Mouse (Mus musculus): ENCODE measurements around the gene Colca2. TPM values are rescaled to one million over a fixed set of nuclear protein-coding genes. Genes with fewer than 3 reads are reported as not detected.

Gene Colca2
- total and polyA plus RNA-seq, 3 experiments: 0.11 TPM; not detected in 2

DNA sequence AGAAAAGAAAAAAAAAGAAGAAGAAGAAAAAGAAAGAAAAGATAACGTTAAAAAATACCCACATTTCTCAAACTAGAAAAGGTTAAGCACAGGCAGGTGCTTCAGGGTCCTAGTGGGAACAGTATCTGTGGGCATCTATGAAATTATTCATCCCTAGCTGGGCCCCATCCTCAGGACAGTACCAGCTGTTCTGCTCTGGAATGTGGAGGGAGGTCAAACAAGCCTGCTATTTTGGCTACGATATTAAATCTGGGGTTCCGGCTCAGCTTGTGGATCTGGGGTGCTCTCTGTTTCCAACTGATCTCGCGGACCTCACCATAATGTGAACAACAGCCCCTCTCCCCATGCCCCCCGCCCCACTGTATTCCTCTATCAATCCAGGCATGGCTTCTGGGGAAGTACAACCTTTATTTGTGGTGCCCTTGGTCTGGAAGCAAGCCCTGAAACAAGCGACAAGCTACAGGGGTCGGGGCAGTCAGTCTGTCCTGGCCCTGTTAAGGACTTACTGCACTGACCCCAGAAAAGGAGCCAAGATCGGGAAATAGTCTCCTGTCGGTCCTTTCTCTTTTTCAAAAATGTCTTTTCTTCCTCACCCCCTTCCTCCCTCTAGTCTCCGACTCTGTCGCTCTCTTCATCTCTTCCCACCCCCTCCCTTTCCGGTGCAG is 403 bp downstream of the Colca2 start:
- Histone ChIP-seq H3K9me3 (replicated peaks) (no peaks in the 10 kb centered on the region), H3K4me1 (ENCODE audit: insufficient read depth, low read depth, low read length) (peaks cover 2% of the 10 kb centered on the region), H3K36me3 (replicated peaks) (no peaks in the 10 kb centered on the region), H3K4me3 (ENCODE audit: low read depth, low read length) (no peak overlapping the region), H3K27me3 (ENCODE audit: insufficient read depth, low read length) (peaks cover 50% of the 10 kb centered on the region)
- TF ChIP-seq TAL1 (conservative IDR thresholded peaks at IDR 0.05; ENCODE audit: low read depth, low read length) (no peak), POLR2AphosphoS5 (IDR thresholded peaks at IDR 0.05; ENCODE audit: insufficient replicate concordance, low read depth, low read length) (no peak), CTCF (IDR thresholded peaks at IDR 0.05; ENCODE audit: low read depth, low read length) (no peak), GATA2 (IDR thresholded peaks at IDR 0.05; ENCODE audit: borderline replicate concordance, low read depth, low read length) (no peak), GATA1 (IDR thresholded peaks at IDR 0.05; ENCODE audit: borderline replicate concordance, low read length) (no peak)
- ATAC-seq (ENCODE audit: extremely low read depth, insufficient number of reproducible peaks, low FRiP score, poor library complexity, severe bottlenecking) (no peak), DNase-seq (ENCODE audit: low spot score) (no peak)

- Histone ChIP-seq H3K9me3 (replicated peaks) (no peaks in the 10 kb centered on the region), H3K4me1 (ENCODE audit: insufficient read depth, low read depth, low read length) (peaks cover 2% of the 10 kb centered on the region), H3K4me3 (ENCODE audit: low read depth, low read length) (no peak overlapping the region), H3K36me3 (replicated peaks) (no peaks in the 10 kb centered on the region), H3K27me3 (ENCODE audit: insufficient read depth, low read length) (peaks cover 42% of the 10 kb centered on the region)
- DNase-seq (ENCODE audit: low spot score): no peak
- ATAC-seq (ENCODE audit: extremely low read depth, insufficient number of reproducible peaks, low FRiP score, poor library complexity, severe bottlenecking): no peak
- TF ChIP-seq CTCF (IDR thresholded peaks at IDR 0.05; ENCODE audit: low read depth, low read length) (no peak), POLR2AphosphoS5 (IDR thresholded peaks at IDR 0.05; ENCODE audit: insufficient replicate concordance, low read depth, low read length) (no peak), GATA1 (IDR thresholded peaks at IDR 0.05; ENCODE audit: borderline replicate concordance, low read length) (no peak), GATA2 (IDR thresholded peaks at IDR 0.05; ENCODE audit: borderline replicate concordance, low read depth, low read length) (no peak), TAL1 (conservative IDR thresholded peaks at IDR 0.05; ENCODE audit: low read depth, low read length) (no peak)
Measured at GRCm38 (mm10) chr9:51274678-51275077, 3.7 kb downstream of the Colca2 start.

DNA sequence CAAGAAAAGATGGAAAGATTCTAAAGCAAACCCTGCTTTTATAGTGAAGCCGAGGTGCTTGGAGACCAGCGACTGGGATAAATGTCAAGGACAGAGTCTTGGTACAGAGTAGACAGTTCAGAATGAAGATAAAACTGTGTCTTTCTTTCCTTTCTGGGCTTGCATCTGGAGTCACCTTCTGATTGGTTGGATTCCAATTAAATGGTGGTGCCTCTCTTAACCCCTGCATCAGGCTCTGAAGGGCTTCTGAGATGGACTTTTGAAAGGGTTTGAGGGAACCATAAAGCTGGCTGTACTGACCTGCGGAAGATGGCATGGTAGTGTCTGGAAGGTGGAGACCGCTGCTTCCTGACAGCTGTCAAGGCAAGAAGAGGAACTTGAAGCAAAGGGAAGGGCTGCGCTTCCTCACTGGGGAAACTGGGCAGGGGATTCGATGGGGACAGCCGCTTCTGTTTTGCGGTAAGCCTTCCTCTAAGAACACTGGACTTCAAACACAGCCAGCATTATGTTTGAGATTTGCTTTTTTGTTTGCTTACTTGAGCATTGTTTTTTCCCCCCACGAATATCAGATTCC is 4.7 kb downstream of the Colca2 start:
- no peak overlapping the region for H3K4me3 ChIP-seq (ENCODE audit: low read depth, low read length)
- ATAC-seq (ENCODE audit: extremely low read depth, insufficient number of reproducible peaks, low FRiP score, poor library complexity, severe bottlenecking) (no peak; the same call in 1 of the 2 replicates), DNase-seq (ENCODE audit: low spot score) (no peak)
- no peaks in the 10 kb centered on the region for H3K9me3 ChIP-seq (replicated peaks)
- H3K27me3 ChIP-seq (ENCODE audit: insufficient read depth, low read length): peaks cover 33% of the 10 kb centered on the region
- H3K36me3 ChIP-seq (replicated peaks): no peaks in the 10 kb centered on the region
- TF ChIP-seq POLR2AphosphoS5 (IDR thresholded peaks at IDR 0.05; ENCODE audit: insufficient replicate concordance, low read depth, low read length): no peak
- peaks cover 2% of the 10 kb centered on the region for H3K4me1 ChIP-seq (ENCODE audit: insufficient read depth, low read depth, low read length)

GRCm38 (mm10) chr9:51272102-51272501 is 6.3 kb downstream of the Colca2 start:
- no peak for DNase-seq (ENCODE audit: low spot score)
- Histone ChIP-seq H3K4me1 (ENCODE audit: insufficient read depth, low read depth, low read length) (peaks cover 2% of the 10 kb centered on the region), H3K36me3 (replicated peaks) (no peaks in the 10 kb centered on the region), H3K9me3 (replicated peaks) (no peaks in the 10 kb centered on the region), H3K27me3 (ENCODE audit: insufficient read depth, low read length) (peaks cover 26% of the 10 kb centered on the region), H3K4me3 (ENCODE audit: low read depth, low read length) (no peak overlapping the region)
- ATAC-seq (ENCODE audit: extremely low read depth, insufficient number of reproducible peaks, low FRiP score, poor library complexity, severe bottlenecking): no peak
- no peak for TF ChIP-seq GATA1 (IDR thresholded peaks at IDR 0.05; ENCODE audit: borderline replicate concordance, low read length)
- no peak for TF ChIP-seq POLR2AphosphoS5 (IDR thresholded peaks at IDR 0.05; ENCODE audit: insufficient replicate concordance, low read depth, low read length)
- TF ChIP-seq CTCF (IDR thresholded peaks at IDR 0.05; ENCODE audit: low read depth, low read length): no peak
- TF ChIP-seq TAL1 (conservative IDR thresholded peaks at IDR 0.05; ENCODE audit: low read depth, low read length): no peak
- TF ChIP-seq GATA2 (IDR thresholded peaks at IDR 0.05; ENCODE audit: borderline replicate concordance, low read depth, low read length): no peak

DNA sequence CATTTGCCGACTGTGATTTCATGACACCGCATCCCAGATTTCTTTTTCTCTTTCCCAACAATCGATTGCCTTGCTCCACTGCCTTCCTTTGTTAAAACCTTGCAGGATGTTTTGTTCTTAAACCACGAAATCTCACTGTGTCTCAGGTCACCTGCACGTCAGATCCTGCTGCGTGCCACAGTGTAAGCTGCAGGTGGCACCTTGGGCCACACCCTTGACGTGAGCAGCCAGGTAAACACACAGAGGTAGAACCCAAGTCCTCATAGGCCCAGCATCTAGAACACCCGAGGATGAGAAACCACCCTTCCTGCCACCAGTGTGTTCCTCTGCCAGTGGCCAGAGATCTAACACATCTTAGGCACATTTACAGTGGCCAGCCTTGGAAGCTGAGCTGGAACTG is 7.3 kb downstream of the Colca2 start:
- H3K4me1 ChIP-seq (ENCODE audit: insufficient read depth, low read depth, low read length): peaks cover 2% of the 10 kb centered on the region
- H3K36me3 ChIP-seq (replicated peaks): no peaks in the 10 kb centered on the region
- DNase-seq (ENCODE audit: low spot score): no peak
- no peak for TF ChIP-seq GATA2 (IDR thresholded peaks at IDR 0.05; ENCODE audit: borderline replicate concordance, low read depth, low read length)
- no peak for TF ChIP-seq GATA1 (IDR thresholded peaks at IDR 0.05; ENCODE audit: borderline replicate concordance, low read length)
- no peak for TF ChIP-seq TAL1 (conservative IDR thresholded peaks at IDR 0.05; ENCODE audit: low read depth, low read length)
- no peak for TF ChIP-seq CTCF (IDR thresholded peaks at IDR 0.05; ENCODE audit: low read depth, low read length)
- TF ChIP-seq POLR2AphosphoS5 (IDR thresholded peaks at IDR 0.05; ENCODE audit: insufficient replicate concordance, low read depth, low read length): no peak
- peaks cover 21% of the 10 kb centered on the region for H3K27me3 ChIP-seq (ENCODE audit: insufficient read depth, low read length)
- ATAC-seq (ENCODE audit: extremely low read depth, insufficient number of reproducible peaks, low FRiP score, poor library complexity, severe bottlenecking): no peak
- no peaks in the 10 kb centered on the region for H3K9me3 ChIP-seq (replicated peaks)
- no peak overlapping the region for H3K4me3 ChIP-seq (ENCODE audit: low read depth, low read length)

- Histone ChIP-seq H3K27me3 (ENCODE audit: insufficient read depth, low read length) (peaks cover 21% of the 10 kb centered on the region), H3K4me1 (ENCODE audit: insufficient read depth, low read depth, low read length) (no peaks in the 10 kb centered on the region), H3K9me3 (replicated peaks) (no peaks in the 10 kb centered on the region), H3K36me3 (replicated peaks) (no peaks in the 10 kb centered on the region), H3K4me3 (ENCODE audit: low read depth, low read length) (no peak overlapping the region)
- TF ChIP-seq POLR2AphosphoS5 (IDR thresholded peaks at IDR 0.05; ENCODE audit: insufficient replicate concordance, low read depth, low read length) (no peak), GATA1 (IDR thresholded peaks at IDR 0.05; ENCODE audit: borderline replicate concordance, low read length) (no peak), TAL1 (conservative IDR thresholded peaks at IDR 0.05; ENCODE audit: low read depth, low read length) (no peak), CTCF (IDR thresholded peaks at IDR 0.05; ENCODE audit: low read depth, low read length) (no peak), GATA2 (IDR thresholded peaks at IDR 0.05; ENCODE audit: borderline replicate concordance, low read depth, low read length) (no peak)
- ATAC-seq (ENCODE audit: extremely low read depth, insufficient number of reproducible peaks, low FRiP score, poor library complexity, severe bottlenecking): no peak
- DNase-seq (ENCODE audit: low spot score): no peak
Measured at GRCm38 (mm10) chr9:51268852-51269251, 9.5 kb downstream of the Colca2 start.
